Mouse (Mus musculus): ENCODE data around the gene Nos1ap. TPM values are rescaled to one million over a fixed set of nuclear protein-coding genes. Genes with fewer than 3 reads are reported as not detected.

Nos1ap gene
- polyA plus RNA-seq, 1 experiment: 50.1 TPM

DNA sequence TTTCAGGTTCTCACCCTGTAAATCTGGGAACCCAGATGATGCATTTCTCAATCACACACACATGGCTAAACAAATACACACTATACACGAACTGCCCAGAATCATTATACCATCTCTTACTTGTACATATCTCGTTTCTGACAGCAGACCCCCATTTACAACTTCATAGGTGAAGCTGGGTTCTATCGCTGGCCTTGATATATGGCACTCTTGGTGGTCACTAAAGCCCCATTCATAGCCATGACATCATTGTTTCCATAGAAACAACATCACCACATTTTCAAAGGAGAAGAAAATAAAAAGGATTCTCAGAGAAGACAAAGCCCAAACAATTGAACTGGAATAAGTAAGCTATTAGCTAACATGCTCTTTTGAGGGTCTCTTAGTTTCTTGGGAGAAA, 174.3 kb downstream of the Nos1ap start:
- H3K27me3 ChIP-seq (ENCODE audit: control insufficient read depth, insufficient read depth, low read length): no peaks in the 10 kb centered on the region
- no peak for DNase-seq
- peaks cover 3% of the 10 kb centered on the region; the same call in 1 of the 2 replicates for H3K4me1 ChIP-seq (ENCODE audit: control insufficient read depth, insufficient read depth, low read length)
- WGBS: 54% methylated on average over 3 of the region's 3 CpGs
- H3K4me3 ChIP-seq (replicated peaks; ENCODE audit: insufficient read depth, low read depth, low read length): no peak overlapping the region
- no peak overlapping the region for H3K27ac ChIP-seq (ENCODE audit: insufficient read depth, low read length)
- TF ChIP-seq POLR2A (IDR thresholded peaks at IDR 0.05; ENCODE audit: borderline replicate concordance, insufficient read depth, low read length): no peak

DNA sequence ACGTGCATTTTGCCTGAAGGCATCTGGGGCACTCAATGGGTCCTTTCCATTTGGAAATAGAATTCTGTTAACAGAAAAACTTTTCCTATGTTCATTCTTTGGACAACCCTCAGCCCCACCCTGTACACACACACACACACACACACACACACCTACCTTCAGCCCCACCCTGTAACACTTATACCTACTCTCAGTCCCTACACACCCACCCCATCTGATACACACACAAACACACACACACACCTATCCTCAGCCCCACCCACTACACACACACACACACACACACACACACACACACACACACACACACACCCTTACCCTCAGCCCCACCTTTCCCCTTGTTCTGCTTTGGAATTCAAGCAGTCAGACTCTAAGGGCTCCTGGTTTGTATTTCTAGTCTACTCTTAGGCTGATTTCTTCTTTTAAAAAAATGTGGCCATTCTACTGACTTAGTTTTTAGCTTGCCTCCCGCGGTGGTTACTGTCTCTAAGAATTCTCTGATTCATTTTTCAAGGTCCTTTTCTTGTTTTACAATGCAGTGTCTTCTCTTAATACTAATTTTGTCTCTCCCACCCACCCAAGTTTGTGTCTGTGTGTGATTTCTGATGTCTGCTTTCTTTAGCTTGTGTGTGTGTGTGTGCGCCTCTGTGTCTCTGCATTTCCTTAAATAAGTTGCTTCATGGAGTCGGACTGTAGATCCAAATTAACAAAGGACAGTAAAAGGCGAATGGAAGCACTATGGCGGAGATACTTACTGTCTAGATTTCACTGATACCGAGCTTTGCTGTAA, 179.1 kb downstream of the Nos1ap start:
- Histone ChIP-seq H3K27ac (ENCODE audit: insufficient read depth, low read length) (no peak overlapping the region), H3K4me1 (ENCODE audit: control insufficient read depth, insufficient read depth, low read length) (no peaks in the 10 kb centered on the region), H3K4me3 (replicated peaks; ENCODE audit: insufficient read depth, low read depth, low read length) (no peak overlapping the region), H3K27me3 (ENCODE audit: control insufficient read depth, insufficient read depth, low read length) (no peaks in the 10 kb centered on the region)
- DNase-seq: no peak
- TF ChIP-seq CTCF (IDR thresholded peaks at IDR 0.05; ENCODE audit: borderline replicate concordance, insufficient read depth, low read depth, low read length): no peak
- TF ChIP-seq POLR2A (IDR thresholded peaks at IDR 0.05; ENCODE audit: borderline replicate concordance, insufficient read depth, low read length): no peak
- WGBS: 95% methylated on average over 8 of the region's 8 CpGs

DNA sequence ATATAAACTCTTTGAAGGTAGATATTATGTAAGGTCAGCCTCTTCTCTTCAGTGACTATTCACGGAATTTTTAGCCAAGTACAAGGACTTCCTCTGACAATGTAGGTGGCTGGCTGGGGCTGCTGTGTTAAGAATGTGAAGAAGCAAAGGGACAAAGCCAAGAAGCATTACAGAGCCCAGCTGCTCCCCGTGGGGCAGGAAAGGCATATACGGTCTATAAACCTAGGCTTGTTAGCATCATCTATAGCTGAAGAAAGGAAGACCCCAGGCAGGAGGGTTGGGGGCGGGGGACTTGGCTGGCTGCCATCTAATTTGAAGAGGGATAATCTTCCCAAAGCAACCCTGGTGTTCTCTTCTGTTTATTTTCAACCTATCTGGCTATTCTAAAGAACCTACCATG, 180.6 kb downstream of the Nos1ap start:
- no peak overlapping the region for H3K4me3 ChIP-seq (replicated peaks; ENCODE audit: insufficient read depth, low read depth, low read length)
- 32% methylated on average over 4 of the region's 4 CpGs for WGBS
- H3K27ac ChIP-seq (ENCODE audit: insufficient read depth, low read length): no peak overlapping the region
- DNase-seq: no peak
- no peaks in the 10 kb centered on the region for H3K27me3 ChIP-seq (ENCODE audit: control insufficient read depth, insufficient read depth, low read length)
- TF ChIP-seq POLR2A (IDR thresholded peaks at IDR 0.05; ENCODE audit: borderline replicate concordance, insufficient read depth, low read length) (no peak), CTCF (IDR thresholded peaks at IDR 0.05; ENCODE audit: borderline replicate concordance, insufficient read depth, low read depth, low read length) (no peak)
- H3K4me1 ChIP-seq (ENCODE audit: control insufficient read depth, insufficient read depth, low read length): no peaks in the 10 kb centered on the region

- WGBS: 70% methylated on average over 8 of the region's 8 CpGs
- TF ChIP-seq POLR2A (IDR thresholded peaks at IDR 0.05; ENCODE audit: borderline replicate concordance, insufficient read depth, low read length) (no peak), CTCF (IDR thresholded peaks at IDR 0.05; ENCODE audit: borderline replicate concordance, insufficient read depth, low read depth, low read length) (no peak)
- H3K4me3 ChIP-seq (replicated peaks; ENCODE audit: insufficient read depth, low read depth, low read length): no peak overlapping the region
- H3K4me1 ChIP-seq (ENCODE audit: control insufficient read depth, insufficient read depth, low read length): no peaks in the 10 kb centered on the region
- H3K27me3 ChIP-seq (ENCODE audit: control insufficient read depth, insufficient read depth, low read length): no peaks in the 10 kb centered on the region
- DNase-seq: no peak
- H3K27ac ChIP-seq (ENCODE audit: insufficient read depth, low read length): no peak overlapping the region
These were observed 182.7 kb downstream of the Nos1ap start for GRCm38 (mm10) chr1:170406921-170407320.

- no peaks in the 10 kb centered on the region; the same call in 1 of the 2 replicates for H3K4me1 ChIP-seq (ENCODE audit: control insufficient read depth, insufficient read depth, low read length)
- H3K27ac ChIP-seq (ENCODE audit: insufficient read depth, low read length): no peak overlapping the region
- no peaks in the 10 kb centered on the region for H3K27me3 ChIP-seq (ENCODE audit: control insufficient read depth, insufficient read depth, low read length)
- no peak overlapping the region for H3K4me3 ChIP-seq (replicated peaks; ENCODE audit: insufficient read depth, low read depth, low read length)
- 88% methylated on average over 2 of the region's 2 CpGs for WGBS
- DNase-seq: no peak
- TF ChIP-seq CTCF (IDR thresholded peaks at IDR 0.05; ENCODE audit: borderline replicate concordance, insufficient read depth, low read depth, low read length) (no peak), POLR2A (IDR thresholded peaks at IDR 0.05; ENCODE audit: borderline replicate concordance, insufficient read depth, low read length) (no peak)
These were observed 184.5 kb downstream of the Nos1ap start for GRCm38 (mm10) chr1:170405152-170405551.

- TF ChIP-seq CTCF (IDR thresholded peaks at IDR 0.05; ENCODE audit: borderline replicate concordance, insufficient read depth, low read depth, low read length) (no peak), POLR2A (IDR thresholded peaks at IDR 0.05; ENCODE audit: borderline replicate concordance, insufficient read depth, low read length) (no peak)
- Histone ChIP-seq H3K27me3 (ENCODE audit: control insufficient read depth, insufficient read depth, low read length) (no peaks in the 10 kb centered on the region), H3K27ac (ENCODE audit: insufficient read depth, low read length) (no peak overlapping the region), H3K4me3 (replicated peaks; ENCODE audit: insufficient read depth, low read depth, low read length) (no peak overlapping the region), H3K4me1 (ENCODE audit: control insufficient read depth, insufficient read depth, low read length) (no peaks in the 10 kb centered on the region; the same call in 1 of the 2 replicates)
- WGBS: 59% methylated on average over 4 of the region's 4 CpGs
- DNase-seq: no peak
These were observed 187.0 kb downstream of the Nos1ap start for GRCm38 (mm10) chr1:170402682-170403081.

DNA sequence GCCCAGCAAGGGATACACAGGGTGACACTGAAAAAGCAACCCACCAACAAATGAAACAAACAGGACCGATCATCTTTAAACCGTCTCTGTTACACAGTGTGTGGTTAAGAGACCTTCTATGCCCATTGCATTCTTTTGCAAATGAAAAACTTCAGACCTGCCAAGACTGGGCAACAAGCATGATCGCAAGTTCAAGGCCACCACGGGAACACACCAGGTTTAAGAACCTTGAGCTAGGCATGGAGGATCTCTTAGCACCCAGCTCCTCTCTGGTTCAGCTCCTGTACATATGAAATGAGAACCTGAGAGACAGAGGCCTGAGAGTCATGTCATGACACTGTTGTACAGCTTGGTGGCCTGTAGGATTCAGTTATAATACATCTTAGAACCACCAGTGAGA, 190.8 kb downstream of the Nos1ap start:
- Histone ChIP-seq H3K27me3 (ENCODE audit: control insufficient read depth, insufficient read depth, low read length) (no peaks in the 10 kb centered on the region), H3K27ac (ENCODE audit: insufficient read depth, low read length) (no peak overlapping the region), H3K4me1 (ENCODE audit: control insufficient read depth, insufficient read depth, low read length) (no peaks in the 10 kb centered on the region; the same call in 1 of the 2 replicates), H3K4me3 (replicated peaks; ENCODE audit: insufficient read depth, low read depth, low read length) (no peak overlapping the region)
- WGBS: 91% methylated on average over 4 of the region's 4 CpGs
- no peak for DNase-seq
- TF ChIP-seq CTCF (IDR thresholded peaks at IDR 0.05; ENCODE audit: borderline replicate concordance, insufficient read depth, low read depth, low read length) (no peak), POLR2A (IDR thresholded peaks at IDR 0.05; ENCODE audit: borderline replicate concordance, insufficient read depth, low read length) (no peak)

GRCm38 (mm10) chr1:170395101-170395500, 194.6 kb downstream of the Nos1ap start:
- Histone ChIP-seq H3K4me3 (replicated peaks; ENCODE audit: insufficient read depth, low read depth, low read length) (no peak overlapping the region), H3K27me3 (ENCODE audit: control insufficient read depth, insufficient read depth, low read length) (no peaks in the 10 kb centered on the region), H3K4me1 (ENCODE audit: control insufficient read depth, insufficient read depth, low read length) (no peaks in the 10 kb centered on the region), H3K27ac (ENCODE audit: insufficient read depth, low read length) (no peak overlapping the region)
- TF ChIP-seq POLR2A (IDR thresholded peaks at IDR 0.05; ENCODE audit: borderline replicate concordance, insufficient read depth, low read length) (no peak), CTCF (IDR thresholded peaks at IDR 0.05; ENCODE audit: borderline replicate concordance, insufficient read depth, low read depth, low read length) (no peak)
- no peak for DNase-seq
- 46% methylated on average over 2 of the region's 2 CpGs for WGBS

Data from cerebellum, adult 2 months (tissue).